Mouse (Mus musculus) testis, adult 2 months (tissue): ENCODE data around the gene Aunip.

ENCODE experiments used
- CTCF ChIP-seq: fragments of 200-500 bp; IDR thresholded peaks from 2 replicates; pipeline ENCODE4 v1.5.1; 2012; ENCODE audit warnings: low read depth, mild to moderate bottlenecking, inconsistent platforms, low read length, moderate library complexity; ENCODE audit not compliant: control insufficient read depth, insufficient read depth, insufficient replicate concordance
- POLR2A ChIP-seq: fragments of 200-500 bp; IDR thresholded peaks from 2 replicates; pipeline ENCODE4 v1.6.1; 2012; ENCODE audit warnings: low read depth, mild to moderate bottlenecking, inconsistent platforms, low read length, moderate library complexity; ENCODE audit not compliant: control insufficient read depth

- TF ChIP-seq CTCF, result no peak
- TF ChIP-seq POLR2A, result no peak
Measured at GRCm38 (mm10) chr4:134494780-134495545, 15.8 kb upstream of the Aunip start.
